Mouse (Mus musculus): ENCODE data around the gene Pnp.

DNA sequence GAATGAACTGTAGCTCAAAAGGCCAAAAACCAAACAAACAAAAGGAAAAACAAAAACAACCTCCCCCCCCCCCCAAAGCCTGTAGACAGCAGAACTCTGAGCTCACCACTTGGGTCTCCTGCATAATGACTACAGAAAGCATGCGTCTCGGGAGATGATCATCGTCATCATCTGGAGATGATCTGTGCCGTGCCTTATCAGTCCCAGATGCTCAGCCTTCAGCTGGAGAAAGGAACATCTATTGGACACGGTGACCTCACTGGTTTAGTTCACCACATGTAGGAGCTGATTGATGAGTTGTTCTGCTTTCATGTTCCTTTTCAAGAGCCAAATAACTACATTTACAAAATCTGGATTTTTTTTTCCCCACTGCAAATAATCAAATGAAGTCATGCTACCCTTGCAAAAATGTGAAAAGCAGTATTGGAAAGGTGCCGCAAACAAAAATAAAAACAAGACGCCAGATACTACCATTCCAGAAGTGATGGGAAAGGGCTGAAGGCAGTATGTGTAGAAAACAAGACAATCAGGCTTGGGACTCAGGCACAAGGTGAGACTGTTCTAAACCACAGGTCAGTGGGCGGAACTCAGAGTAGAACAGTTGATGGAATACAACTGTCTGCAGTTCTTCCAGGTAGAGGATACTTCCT lies 76.4 kb downstream of the Pnp start, which contains the start of gene Rnase10:
- TF ChIP-seq CTCF (IDR thresholded peaks at IDR 0.05; ENCODE audit: borderline replicate concordance, insufficient read depth, low read depth, low read length) (no peak), POLR2A (IDR thresholded peaks at IDR 0.05; ENCODE audit: borderline replicate concordance, insufficient read depth, low read length) (no peak)
